Mouse (Mus musculus): ENCODE data around the gene Notch2.
"Not testable (repeated sequence)": the region's sequence is repeated elsewhere in the genome, so short reads cannot be mapped to it uniquely, and the experiment has no call there.

Notch2 gene

DNA sequence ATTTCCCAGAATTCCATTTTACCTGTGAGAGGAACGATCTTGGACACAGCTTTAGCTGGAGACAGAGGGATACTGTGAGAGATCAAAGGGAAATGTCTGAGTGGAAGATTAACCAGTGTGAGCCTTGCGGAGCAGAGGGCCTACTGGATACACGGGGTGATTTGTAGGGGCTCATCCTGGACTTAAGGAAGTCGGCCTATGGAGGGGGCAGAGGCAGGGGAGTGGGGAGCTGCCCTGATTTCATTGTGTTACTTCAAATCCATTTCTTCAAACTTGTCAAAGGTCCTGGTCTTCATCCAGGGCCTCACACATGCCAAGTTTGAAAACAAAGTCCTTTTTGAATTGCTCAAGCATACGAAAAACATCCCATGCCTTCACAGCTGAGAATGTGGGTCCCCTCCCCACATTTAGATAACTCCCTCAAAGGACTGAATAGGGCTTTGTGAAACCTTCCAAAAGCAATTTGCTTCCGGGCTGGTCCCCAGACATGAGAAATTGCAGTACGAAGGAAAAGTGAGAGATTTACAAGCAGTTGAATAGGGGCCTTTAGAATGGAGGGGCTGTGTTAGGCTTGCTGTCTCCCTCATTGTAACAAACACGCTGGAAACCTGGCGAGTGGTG lies 91.6 kb downstream of the Notch2 start:
- no peak for DNase-seq (ENCODE audit: low read depth)

DNA sequence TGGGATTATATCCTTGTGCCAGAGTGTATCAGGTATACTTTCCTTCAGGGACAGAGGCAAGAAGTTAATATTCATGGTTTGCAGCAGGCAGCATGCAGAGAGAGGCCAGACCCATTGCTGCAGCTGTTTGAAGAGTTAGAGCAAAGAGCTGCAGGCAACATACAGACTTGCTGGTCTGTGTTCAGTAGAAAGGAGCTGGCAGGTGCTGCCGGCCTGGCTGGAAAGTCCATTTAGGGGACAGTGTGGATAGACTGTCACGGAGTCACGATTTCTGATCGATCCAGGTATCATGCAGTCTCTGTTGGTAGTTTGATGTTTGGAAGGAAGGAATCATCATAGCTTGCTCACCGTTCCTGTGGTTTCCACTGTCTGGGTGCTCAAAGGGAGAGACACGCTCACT lies 92.2 kb downstream of the Notch2 start:
- DNase-seq (ENCODE audit: low read depth) = no peak

DNA sequence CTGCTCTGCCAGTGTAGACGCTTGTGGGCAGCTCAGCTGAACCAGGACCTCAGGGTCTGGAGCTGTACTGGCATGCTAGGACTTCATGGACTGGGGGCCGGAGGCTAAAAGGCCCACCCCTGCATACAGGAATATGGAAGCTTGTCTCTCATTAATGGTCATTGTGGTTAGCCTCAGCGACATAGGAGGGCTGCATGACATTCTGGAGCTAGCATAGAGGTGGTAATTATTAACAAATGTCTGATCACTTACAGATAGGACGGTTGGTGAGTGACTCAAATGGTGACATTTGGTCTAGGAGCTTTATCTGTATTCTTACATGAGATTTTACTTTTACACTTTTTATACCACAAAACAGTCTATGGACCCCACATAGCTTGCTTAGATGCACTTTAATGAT lies 92.8 kb downstream of the Notch2 start:
- DNase-seq (ENCODE audit: low read depth) = no peak

DNA sequence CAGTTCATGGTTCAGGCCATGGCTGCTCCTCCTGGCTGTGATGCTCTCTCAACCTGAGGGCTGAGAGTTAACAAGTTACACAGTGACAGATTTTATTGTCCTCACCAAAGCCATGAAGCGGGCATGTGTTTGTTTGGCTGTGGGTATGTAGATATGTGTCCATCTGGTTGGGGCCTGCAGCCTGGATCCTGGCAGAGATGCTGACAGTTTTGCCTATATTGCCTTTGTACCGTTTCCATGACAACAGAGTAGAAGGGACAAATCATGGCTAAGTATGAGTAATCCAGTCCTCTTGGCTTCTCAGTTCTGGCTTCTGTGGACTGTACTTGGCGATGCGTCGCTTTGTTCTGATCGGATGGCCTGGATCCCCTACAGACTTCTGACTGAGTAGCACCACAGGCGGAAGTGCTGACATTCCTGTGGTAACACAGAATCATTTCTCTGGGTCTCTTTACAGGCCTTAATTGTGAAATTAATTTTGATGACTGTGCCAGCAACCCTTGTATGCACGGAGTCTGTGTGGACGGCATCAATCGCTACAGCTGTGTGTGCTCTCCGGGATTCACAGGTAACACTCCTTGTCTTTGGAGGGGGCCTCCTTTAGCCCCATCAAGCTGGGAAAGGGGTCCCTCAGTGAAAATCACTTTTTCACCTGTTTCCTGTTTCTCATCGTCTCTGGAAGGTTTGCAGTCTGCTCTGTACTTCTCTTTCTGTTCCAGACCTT lies 93.4 kb downstream of the Notch2 start:
- no peak for DNase-seq (ENCODE audit: low read depth)

DNA sequence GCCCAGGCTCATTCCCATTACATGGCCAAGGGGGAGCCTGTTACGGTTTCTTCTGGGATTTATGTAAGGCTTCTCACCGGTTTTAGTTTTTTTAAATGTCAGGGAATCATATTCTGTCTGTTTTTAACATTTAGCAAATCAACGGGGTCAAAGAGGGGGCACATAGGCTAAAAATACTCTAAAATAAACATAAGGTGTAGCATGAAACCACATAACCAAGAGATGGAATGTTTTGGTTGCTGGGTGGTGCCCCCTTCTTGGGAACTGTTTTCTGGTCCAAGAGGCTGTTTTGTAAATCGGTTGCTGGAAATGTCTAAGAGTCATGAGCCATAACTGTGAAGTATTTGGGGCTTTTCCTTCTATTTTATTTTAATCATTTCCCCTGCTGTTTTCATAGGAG lies 95.1 kb downstream of the Notch2 start:
- DNase-seq (ENCODE audit: low read depth) = no peak

DNA sequence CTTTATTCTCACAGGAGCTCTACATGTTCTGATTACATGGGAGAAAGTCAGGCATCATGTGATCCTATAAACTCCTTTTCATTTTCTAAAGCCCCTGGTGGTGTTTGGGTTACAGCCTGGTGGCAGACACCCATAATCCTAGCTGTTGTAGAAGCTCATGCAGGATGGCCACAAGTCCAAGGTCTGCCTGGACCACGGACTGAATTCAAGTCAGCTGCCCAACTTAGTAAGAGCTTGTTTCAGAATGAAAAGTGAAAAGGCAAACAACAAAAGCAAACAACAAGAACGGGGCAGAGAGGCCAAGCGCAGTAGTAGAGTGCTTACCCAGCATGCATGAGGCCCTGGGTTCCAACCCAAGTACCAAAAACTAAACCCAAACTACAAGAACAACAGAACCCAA lies 95.5 kb downstream of the Notch2 start:
- no peak for DNase-seq (ENCODE audit: low read depth)

DNA sequence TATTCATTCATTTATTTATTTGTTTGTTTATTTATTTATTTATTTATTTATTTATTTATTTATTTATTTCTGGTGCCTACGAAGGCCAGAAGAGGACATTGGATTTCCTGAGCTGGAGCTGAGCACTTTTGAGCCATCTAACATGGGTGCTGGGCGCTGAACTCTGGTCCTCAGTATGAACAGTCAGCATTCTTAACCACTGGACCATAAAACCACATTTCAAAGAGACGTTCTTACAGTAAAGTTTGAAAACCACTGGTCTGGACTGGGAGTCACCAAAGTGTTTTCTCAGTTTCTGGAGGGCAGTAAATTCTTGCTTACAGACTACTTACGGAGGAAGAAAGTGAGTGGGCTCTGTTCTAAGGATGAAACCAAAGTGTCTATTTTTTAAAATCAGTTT lies 97.3 kb downstream of the Notch2 start:
- DNase-seq (ENCODE audit: low read depth) = no peak

DNA sequence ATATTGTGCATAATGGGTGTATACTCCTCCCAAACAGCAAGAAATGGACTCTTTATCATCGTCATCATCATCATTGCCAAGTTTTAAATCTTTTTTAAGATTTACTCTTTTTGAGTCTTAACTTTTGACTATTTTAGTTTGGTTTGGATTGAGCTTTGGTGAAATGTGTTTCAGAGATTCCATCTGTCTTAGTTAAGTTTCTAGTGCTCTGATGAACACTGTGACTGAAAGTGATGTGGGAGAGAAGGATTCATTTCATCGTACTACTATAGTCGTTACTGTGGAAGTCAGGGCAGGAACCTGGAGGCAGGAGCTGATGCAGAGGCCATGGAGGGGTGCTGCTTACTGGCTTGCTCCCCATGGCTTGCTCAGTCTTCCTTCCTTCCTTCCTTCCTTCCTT lies 104.9 kb downstream of the Notch2 start:
- no peak for DNase-seq (ENCODE audit: low read depth)

DNA sequence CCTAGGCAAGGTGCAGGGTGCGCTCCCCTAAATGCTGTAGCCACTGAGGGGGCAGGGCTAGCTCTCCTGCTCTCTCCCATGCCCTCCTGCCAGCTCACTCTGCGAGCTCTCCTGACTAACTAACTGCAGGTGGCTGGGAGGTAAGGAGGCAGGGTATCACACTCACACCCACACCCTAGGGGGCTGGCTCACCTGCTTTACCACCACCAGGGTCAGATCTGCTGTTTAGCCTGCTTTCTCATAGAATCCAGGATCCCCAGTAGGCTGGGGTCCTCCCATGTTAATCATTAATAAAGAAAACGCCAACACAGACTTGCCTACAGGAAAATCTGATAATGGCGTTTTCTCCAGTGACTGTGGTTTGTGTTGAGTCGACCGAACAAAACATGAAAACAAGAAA lies 106.0 kb downstream of the Notch2 start:
- no peak for DNase-seq (ENCODE audit: low read depth)

DNA sequence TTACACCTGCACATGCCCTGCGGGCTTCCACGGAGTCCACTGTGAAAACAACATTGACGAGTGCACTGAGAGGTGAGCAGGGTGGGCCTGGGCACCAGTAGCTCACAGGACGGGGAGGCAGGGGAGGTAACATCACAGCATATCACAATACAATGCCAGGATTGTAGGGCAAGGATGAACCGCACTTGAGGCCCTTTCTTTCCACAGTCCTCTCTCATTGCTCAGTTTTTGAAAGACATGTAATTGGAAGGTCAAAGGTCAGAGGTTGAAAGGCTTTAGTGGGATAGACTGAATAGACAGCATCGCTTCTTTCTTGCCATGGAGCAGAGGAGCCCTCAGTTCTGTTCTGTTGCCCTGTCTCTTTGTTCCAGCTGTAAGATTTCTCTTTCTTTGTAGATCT lies 107.6 kb downstream of the Notch2 start:
- no peak for DNase-seq (ENCODE audit: low read depth)

DNA sequence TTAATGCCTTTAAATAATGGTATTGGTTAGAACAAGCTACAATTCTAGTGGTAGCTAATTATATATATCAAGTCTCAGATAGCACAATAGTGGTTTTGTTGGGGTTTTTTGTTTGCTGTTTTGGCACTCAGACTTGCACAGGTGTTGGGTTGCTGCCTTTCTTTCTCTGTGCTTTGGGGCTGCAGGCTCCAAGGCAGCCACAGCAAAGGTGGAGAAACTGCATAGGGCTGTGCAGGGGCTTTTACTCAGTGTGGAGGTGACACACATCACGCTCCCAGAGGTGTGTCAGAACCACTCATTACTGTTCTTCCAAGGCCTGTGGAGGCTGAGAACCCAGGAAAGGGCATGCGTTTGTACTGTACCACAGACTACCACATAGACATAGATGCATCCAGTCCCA lies 114.4 kb downstream of the Notch2 start:
- DNase-seq (ENCODE audit: low read depth) = no peak

DNA sequence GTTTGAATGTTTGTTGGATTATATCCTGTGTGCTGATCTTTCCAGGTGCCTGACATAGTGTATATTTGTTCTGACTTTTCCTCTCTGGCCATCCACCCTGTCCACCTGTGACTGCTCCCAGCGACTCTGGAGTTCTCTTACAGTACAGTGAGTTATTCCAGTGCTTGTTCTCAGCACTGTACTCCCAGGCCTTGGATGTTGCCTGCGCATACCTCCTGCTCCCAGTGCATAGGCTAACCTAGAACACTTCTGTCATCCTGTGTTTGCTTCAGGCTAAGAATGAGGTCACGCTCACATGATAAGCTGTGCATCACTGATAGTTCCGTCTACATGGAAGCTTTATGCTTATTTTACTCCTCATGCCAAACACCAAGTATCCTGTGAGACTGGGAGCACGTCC lies 115.4 kb downstream of the Notch2 start:
- no peak for DNase-seq (ENCODE audit: low read depth)

DNA sequence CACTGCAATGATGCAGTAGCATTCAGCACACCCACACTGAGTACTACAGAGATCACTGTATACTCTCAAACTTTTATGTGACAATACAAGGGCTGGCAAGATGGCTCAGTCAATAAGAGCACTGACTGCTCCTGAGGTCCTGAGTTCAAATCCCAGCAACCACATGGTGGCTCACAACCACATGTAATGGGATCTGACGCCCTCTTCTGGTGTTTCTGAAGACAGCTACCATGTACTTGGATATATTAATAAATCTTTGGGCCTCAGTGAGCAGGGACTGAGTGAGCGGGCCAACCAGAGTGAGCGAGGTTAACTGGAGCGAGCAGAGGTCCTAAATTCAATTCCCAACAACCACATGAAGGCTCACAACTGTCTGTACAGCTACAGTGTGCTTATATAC lies 118.8 kb downstream of the Notch2 start:
- not testable (repeated sequence) for DNase-seq (ENCODE audit: low read depth)

DNA sequence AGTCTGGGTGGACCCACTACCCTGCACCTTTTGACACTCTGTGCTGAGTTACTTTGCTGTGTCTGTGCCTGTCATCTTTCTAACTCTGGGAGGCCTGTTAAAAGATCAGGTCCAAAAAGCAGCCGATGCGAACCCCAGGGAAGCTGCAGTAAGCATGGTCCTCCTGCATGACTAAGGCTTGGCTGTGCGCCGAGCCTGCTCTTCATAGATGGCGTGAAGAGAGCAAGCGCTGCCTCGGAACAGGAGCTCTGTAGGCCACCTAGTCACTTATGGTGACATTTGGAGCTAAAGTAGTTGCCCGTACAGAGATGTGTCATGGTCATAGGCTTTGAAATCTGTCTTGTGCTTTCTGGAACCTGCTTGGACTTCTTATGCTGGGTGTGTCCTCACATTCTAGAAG lies 119.3 kb downstream of the Notch2 start:
- DNase-seq (ENCODE audit: low read depth) = no peak

DNA sequence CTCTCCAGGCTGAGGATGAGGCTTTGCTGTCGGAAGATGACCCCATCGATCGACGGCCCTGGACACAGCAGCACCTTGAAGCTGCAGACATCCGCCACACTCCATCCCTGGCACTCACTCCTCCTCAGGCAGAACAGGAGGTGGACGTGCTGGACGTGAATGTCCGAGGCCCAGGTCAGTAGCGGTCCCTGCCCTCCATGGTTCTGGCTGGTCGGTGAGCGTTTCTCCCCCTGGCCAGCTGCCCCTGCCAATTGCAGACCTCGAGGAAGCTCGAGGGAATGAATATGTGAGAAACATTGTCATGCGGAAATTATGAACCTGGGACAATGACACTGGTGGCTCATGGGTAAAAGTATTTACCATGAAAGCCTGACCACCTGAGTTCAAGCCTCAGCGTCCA lies 128.1 kb downstream of the Notch2 start:
- DNase-seq (ENCODE audit: low read depth) = no peak

DNA sequence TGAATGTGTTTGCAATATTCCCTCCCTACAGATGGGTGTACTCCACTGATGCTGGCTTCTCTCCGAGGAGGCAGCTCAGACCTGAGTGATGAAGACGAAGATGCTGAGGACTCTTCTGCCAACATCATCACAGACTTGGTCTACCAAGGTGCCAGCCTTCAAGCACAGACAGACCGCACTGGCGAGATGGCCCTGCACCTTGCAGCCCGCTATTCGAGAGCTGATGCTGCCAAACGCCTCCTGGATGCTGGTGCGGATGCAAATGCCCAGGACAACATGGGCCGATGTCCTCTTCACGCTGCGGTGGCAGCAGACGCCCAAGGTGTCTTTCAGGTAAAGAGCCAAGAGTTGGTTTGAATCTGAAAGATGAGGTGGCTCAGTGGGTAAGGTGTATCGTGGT lies 129.5 kb downstream of the Notch2 start:
- no peak for DNase-seq (ENCODE audit: low read depth)

DNA sequence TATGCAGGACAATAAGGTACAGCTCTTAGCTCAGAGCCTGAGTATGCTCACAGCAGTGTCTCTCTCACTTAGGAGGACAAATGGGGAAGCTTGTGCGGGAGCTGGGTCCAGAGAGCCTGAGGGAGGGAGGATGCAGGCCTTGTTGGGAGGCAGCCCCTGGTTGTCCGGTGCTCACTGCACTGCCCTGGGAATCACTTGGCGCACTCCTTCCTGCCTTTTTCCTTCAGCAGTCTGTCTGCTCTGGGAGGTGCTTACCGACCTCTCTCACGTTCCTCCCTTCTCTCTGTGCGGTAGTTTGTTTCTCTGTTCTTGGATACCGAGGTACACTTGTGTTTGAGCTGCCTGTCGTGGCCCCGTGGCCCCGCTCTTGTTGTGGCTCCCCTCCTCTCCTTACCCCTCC lies 131.9 kb downstream of the Notch2 start:
- DNase-seq (ENCODE audit: low read depth) = no peak

DNA sequence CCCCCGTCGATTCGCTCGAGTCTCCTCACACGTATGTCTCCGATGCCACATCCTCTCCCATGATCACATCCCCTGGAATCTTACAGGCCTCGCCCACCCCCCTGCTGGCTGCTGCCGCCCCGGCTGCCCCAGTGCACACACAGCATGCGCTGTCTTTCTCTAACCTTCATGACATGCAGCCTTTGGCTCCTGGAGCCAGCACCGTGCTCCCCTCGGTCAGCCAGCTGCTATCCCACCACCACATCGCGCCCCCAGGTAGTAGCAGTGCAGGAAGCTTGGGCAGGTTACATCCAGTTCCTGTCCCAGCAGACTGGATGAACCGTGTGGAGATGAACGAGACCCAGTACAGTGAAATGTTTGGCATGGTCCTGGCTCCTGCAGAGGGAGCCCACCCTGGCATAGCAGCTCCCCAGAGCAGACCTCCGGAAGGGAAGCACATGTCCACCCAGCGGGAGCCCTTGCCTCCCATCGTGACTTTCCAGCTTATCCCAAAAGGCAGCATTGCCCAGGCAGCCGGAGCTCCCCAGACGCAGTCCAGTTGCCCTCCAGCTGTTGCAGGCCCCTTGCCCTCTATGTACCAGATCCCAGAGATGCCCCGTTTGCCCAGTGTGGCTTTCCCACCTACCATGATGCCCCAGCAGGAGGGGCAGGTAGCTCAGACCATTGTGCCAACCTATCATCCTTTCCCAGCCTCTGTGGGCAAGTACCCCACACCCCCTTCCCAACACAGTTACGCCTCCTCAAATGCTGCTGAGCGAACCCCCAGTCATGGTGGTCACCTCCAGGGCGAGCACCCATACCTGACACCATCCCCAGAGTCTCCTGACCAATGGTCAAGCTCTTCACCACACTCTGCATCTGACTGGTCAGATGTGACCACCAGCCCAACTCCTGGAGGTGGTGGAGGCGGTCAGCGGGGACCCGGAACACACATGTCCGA lies 133.4 kb downstream of the Notch2 start:
- no peak for DNase-seq (ENCODE audit: low read depth)

DNA sequence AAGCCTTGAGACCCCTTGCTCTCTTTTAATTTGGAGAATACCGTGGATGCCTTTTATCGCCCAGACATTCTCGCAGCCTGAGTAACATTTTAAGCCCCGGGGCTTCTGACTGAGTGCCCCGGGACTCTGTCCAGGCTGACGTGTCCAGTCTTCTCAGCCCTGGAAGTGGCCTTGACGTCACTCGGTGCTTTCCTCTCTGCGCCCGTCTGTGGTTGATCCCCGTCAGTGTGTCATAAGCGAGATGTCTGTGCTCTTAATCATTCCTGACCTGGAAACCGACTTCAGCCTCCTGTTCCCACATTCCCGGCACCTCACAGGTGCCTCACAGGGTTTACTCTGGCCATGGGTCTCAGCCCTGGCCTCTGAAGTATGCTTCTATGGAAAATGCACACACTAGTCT lies 134.4 kb downstream of the Notch2 start:
- DNase-seq (ENCODE audit: low read depth) = no peak

DNA sequence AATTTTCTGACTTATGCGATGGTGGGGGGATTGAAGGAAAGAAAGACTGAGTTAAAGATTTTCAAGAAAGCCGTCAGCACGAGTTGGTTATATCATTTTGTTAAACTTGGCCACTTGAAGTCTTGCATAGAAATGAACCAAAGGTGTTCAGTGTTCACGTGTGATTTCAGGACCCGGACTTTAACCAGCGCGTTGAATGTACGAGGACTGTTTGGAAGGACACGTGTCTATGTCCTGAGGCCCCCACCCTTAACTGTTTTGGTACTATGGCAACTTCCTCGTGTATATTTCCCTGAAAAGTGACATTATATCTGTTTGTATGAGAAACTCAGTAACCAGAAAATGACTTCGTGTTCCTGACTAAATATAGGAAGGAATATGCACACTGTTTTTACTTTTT lies 136.6 kb downstream of the Notch2 start:
- DNase-seq (ENCODE audit: low read depth) = no peak

DNA sequence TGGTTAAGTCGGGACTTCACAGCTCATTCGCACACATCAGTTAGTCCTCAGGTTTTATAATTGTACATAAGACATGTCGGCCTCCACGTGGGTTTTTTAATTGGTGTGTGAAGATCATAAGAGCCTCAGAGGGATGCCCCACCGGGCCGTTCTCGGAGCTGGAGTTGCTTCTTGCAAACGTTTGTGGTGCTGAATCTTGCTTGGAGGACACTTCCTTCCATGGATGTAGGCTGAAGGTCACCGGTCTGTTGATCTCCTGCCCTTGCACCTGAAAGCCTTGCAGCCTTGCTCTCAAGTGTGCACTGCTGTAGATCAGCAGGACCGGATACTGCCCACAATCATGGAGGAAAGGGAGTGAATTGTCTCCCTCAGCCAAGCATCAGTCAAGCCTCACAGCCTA lies 137.7 kb downstream of the Notch2 start:
- DNase-seq (ENCODE audit: low read depth) = no peak

DNA sequence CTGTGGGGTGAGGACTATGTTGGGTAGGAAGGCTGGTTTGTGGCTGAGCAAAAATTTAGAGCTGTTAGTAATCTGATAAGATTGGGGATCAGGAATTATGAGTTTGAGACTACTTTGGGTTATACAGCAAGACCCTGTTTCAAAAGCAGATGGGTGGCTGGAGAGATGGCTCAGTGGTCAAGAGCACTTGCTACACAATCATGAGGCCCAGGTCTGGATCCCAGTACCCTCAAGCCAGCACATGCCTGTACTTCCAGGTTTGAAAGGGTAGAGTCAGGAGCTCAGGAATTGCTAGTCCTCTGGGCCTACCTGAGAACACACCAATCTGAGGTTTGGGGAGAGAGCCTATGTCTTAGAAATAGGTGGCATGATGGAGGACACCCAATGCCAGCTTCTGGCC lies 140.1 kb downstream of the Notch2 start:
- DNase-seq (ENCODE audit: low read depth) = no peak

DNA sequence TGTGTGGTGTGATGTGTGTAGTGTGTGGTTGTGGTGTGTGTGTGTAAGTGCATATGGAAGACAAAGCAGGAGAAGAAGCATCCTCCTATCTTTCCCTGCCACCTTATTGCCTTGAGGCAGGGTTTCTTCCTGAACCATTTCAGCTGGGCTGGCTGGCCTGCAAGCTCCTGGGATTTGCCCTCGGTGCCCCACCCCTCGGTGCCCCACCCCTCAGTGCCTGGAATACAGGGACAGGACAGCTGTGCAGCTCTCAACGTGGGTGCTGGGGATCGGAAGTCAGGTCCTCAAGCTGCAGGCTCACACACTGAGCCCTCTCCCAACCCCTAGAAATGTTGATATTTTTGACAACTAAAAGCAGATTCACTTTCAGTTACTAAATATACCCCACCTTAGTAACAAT lies 142.8 kb downstream of the Notch2 start:
- no peak for DNase-seq (ENCODE audit: low read depth)
